Mouse (Mus musculus): ENCODE measurements at regions not wholly inside any gene's neighbourhood (a gene's known extent, or its start where the extent isn't known, plus 50 kb on each side); places are given as distances from the start of the nearest gene placed in this dataset.
A peak's percentile ranks its signal among the peaks of the same experiment; 100 is the strongest.

DNA sequence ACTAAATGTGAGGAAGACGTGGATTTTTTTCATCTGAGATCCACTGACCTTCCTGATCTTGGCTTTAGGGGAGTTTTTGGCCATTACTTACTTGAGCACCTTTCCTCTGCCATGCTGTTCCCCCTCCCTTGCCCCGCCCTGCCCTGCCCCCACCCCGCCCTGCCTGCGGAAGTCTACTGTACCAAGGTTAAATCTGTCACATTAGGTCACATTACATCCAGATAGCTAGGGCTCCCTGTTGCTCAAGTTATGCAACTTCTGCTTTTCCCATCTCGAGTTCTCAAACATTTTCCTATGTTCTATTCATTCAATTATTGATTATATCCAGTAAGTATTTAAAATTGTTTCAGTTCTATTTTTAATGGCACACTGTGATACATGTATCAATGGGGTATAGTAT, 144.7 kb upstream of the Cnot2 start:
- DNase-seq: no peak

DNA sequence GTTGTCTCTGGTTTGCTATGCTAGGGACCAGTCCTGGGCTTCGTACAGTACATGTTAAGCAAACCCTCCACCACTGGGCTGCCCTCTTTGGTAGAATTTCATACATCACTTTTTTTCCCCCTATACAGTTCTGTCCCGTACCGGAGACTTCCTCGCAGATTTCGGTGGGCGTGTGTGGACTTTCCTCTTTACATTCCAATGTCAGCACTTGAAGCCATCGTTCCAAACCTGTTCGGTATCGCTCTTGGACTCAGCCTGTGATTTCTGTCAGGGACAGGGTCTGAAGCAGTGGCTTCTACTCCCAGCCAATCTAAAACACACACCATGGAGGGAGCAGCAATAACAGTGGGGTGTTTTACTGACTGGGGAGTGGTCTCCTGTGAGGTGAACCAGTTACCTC, 140.7 kb upstream of the Cnot2 start:
- DNase-seq: no peak

DNA sequence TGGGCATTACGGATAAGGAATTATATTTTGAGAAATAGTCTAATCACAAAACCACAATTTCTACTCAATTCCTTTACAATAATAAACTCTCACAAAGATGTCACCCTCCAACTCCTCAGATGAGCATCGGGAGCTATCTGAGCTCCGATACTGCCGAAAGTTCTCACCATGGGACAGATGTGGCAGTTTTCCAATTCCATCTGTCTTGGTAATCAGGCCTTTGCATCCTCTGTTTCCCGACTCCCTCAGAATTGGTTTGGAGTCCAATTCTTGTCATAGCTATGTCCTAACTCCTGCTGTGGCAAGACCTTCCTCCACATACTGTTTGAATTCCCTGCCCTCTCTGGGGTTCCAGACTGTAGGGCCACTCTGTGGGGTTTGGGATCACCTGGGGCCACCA, 138.3 kb upstream of the Cnot2 start:
- DNase-seq: no peak

DNA sequence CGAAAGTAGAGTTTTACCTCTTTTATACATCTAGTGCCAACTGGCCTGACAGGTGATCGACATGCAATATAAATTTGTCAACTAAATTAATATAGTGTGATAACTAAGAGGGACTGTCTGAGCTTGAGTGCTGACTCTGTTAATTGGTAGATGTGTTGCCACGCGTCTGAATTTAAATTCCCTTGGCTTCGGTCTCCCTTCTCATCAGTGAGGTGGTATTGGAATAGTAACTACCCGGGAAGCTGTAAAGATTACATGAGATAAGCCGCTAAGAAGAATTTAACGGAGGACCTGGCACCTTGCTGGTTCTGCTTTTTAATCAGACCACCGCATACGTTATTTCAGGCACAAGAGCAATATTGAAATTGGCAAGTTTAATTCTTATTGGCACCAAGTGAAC, 136.7 kb upstream of the Cnot2 start:
- no peak for DNase-seq

DNA sequence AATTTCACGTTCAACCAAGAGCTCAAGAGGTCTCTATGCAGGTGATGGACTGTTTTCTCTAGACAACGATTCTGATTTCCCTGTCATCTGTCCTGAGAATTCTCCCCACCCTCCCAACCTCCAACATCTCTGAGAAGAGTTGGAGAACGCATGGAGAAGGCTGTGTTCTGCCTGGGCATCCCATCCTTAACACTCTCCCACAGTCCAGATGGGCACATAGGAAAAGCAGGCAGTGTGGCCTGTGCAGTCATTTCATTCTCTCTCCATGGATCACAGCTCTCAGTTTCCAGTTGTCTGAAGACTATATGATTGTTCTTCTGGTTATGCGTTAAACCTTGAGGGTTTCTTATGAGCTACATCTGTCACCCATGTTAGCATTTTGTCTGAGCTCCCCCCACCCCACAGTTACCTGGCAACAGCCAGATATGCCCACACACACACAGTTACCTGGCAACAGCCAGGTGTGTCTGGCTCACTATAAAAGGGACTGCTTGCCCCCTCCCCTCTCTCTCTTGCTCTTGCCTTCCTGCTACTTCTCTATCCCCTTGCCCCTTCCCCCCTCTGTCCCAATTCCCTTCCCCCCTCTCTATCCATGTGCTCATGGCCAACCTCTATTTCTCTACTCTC, 135.8 kb upstream of the Cnot2 start:
- DNase-seq: no peak

DNA sequence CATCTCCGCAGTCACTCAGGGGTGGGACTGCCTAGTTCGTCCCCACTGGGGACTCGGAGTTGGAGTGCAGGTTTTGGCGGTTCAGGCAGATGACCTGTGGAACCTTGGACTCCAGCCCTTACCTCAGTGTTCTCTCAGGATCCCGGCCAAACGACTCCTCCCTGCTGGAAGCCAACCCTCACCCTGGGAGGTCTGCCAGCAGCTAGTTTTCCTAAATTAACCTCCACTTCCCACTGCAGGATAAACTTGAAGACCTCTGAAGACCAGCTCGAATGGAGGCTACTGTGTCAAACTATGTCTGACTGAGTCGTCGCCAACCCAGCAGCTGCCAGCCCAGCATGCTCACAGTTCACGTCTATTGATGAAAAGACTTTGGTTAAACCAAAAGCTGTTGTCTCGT, 132.1 kb upstream of the Cnot2 start:
- DNase-seq: peak; percentile 82

DNA sequence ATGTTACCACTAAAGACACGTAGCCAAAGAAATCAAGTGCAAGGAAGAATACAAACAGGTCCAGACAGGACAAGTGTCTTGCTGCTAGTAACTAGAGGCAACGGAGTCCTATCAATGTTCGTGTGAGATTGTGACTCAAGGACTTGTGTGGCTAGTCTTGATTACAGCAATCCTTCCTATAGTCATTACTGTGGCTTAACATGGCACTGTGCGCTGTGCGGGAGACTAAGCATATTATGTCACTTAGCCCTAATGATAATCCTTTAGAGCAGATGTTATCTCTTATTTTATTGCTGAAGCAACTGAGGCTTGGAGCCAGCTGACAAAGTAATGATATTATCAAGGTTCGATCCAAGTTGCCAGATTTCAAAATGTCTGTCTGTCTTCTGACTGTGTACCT, 125.7 kb upstream of the Cnot2 start:
- no peak for DNase-seq

DNA sequence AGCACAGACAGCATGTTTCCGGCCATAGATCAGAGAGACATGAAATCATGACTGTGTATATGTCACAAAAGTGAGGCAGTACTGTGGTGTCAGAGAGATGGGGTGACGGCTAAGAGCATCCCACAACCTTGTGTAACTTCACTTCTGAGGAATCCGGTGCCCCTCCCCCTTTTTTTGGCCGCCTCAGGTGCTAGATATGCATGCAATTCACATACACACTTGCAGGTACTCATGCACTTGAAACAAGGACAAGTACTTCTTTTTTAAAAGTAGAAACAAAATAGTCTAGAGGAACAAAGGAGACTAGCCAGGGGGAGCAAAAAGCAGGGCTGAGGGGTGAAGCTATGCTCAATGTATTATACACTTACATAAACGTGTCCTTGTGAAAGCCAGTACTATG, 120.0 kb upstream of the Cnot2 start:
- DNase-seq: no peak

DNA sequence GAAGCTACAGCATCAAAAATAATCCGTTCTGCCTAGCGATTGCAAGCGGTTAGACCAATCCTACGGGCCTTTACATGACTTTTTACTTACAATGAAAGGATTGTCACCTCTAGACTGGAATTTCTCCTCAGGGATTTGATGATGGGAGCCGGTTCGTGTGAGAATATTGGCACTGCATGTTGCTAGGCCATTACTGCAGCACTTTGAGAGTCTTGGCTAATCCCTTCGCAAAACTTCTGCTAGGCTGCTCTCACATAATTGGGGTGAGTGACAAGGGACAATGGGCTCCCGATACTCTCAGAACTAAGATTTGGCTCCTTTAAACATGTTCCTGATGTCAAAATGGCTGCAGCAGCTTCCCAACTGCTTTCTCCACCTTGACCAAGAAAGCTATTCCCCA, 118.4 kb upstream of the Cnot2 start:
- no peak for DNase-seq

DNA sequence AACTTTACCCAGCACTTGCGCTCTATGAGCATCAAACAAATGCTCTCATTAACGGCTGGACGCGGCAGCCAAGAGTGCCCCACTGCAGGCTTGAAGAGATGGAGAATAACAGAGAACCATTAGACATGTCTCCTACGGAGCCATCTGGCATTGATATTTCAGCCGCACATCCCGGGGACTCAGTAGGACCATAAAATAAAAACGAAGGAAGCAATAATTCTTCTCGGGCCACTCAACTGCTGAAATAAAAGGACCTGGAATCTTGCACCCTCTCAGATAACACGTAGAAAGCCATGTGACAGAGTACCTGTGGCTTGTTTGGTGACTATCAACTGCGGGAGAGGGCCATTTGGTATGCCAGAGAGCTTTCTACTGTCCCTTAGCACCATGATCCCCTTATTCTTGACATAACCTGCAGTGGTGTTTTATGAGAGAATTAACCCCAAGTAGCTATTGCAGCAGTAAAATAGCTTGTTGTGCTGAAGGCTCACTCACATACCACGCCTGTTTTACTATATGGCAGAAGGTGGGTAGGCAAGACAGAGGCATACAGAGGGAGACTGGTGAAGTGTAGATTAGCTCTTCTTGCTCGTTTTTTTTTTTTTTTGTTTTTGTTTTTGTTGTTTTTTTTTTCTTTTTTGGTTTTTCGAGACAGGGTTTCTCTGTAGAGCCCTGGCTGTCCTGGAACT, 116.5 kb upstream of the Cnot2 start:
- no peak for DNase-seq

DNA sequence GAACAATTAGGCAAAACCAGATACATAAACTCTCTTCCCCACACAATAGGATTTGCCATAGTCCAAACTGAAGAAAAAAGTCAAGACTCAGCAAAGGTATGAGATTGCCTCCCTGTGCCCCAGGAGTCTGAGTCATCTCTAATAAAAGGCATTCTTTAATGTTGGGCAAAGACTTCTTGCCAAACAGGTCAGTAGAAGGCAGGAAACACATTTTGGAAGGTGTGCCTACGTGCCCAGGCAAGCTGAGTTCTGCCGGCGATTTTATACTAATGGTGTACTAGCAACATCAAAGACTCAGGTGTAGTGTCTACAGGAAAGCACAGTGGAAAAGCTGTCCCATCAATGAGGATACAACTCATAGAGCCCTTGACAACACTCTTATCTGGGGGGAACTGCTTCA, 112.5 kb upstream of the Cnot2 start:
- no peak for DNase-seq

DNA sequence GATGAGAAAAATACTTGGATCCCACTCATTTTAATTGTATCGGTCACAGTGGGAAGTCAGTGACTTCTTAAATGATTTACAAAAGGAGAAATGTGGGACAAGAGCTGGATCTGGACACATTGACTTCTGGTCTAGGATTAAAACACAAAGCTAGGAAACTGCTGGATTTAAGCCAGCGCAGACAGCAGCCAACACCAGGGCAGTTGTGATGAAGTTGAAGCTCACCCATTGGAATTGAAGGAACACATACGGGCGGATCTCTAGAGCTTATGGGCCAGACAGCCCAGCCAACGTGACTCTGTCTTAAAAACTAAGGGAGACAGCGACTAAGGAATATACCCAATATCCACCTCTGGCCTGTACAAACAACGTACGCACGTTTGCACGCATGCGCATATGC, 105.4 kb upstream of the Cnot2 start:
- DNase-seq: no peak

DNA sequence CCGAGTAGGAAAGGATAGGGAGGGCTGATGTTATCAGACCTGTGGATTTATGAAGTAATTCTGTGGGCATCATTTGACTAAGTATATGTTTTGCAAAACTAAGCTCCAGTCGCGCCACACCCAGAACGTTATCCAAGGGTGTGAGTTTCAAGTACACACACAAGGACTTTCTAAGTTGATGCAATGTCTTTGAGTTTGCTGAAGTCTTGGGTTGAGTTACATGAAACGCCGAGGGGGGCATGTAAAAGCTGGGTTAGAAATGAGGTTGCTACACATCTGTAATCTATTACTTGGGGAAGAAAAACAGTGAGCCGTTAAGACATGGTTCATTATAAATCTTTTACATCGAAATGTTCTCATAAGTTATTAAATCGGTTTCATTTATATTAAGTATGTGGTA, 102.1 kb upstream of the Cnot2 start:
- DNase-seq: no peak

DNA sequence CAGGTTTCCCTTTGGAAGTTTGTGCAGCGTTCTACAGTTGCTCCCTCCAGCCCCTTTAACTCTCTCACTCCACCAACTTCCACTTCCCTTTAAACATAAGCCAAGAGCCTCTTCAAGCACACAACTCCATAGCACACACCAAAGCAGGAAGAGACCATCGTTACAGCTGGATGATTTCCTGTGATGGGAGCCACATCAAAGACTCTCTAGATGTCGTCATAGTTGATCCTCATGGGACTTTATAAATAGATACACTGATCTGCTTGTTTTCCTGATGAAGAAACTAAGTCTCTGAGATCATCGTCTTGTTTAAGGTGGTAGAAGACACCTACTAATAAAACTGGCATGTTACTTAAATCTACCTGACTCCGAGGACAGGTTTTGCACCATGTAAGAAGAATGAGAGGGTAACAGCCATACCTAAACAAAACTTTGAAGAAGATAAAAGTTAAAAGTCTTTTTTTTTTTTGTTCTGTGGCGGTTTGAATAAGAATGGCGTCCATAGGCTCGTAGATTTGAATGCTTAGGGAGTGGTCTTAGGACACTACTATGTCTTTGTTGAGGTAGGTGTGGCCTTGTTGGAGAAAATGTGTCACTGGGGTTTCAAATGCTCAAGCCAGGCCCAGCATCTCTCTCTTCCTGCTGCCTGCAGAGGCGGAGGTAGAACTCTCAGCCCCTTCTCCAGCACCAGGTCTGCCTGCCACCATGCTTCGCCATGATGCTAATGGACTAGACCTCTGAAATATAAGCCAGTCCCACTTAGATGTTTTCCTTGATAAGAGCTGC, 97.8 kb upstream of the Cnot2 start:
- DNase-seq: no peak

DNA sequence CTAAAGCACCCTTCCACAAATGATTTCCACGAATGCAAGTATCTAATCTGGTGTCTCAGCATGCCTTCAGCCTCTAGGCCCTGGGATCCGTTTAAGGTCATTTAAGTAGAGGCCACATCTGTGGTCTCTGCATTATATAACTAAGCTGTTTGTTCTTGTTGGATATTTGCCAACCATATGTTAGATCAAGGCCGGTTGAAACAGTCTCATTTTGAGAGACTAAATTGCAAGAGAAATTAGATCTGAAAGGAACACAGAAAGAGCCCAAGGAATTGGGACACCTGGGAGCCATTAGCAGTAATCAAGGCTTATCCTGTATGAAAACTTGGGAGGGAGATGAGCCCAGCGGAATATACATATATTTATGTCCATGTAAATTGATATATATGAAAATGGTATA, 96.6 kb upstream of the Cnot2 start:
- DNase-seq: no peak

DNA sequence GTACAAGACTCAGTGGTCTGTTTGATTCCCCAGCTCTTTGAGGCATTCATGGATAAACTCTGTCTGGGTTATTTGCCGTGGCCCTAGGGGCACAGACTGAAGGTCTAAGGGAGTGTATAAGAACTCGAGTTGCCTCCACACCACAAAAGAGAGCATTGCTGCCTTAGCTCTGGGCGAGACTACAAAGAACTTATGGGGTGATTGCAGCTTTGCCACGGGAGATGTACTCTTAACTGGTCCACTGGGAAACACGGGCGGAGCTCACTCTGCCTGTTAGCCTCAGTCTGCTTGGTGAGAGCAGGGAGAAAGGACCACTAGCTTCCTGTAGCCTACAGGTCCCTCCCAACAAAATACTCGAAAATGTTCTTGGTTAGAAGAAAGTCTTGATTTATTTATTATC, 93.9 kb upstream of the Cnot2 start:
- no peak for DNase-seq

DNA sequence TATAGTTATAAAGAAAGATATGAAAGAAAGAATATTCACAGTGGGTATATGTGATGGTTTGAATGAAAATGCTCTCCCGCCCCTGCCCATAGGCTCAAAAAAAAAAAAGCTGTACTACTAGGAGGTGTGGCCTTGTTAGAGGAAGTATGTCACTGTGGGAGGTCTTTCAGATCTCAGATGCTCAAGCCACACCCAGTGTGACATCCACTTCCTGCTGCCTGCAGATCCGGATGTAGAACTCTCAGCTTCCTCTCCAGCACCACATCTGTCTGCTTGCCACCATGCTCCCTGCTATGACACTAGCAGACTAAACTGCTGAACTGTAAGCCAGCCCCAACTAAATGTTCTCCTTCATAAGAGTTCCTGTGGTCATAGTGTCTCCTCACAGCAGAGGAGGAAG, 93.0 kb upstream of the Cnot2 start:
- DNase-seq: no peak

DNA sequence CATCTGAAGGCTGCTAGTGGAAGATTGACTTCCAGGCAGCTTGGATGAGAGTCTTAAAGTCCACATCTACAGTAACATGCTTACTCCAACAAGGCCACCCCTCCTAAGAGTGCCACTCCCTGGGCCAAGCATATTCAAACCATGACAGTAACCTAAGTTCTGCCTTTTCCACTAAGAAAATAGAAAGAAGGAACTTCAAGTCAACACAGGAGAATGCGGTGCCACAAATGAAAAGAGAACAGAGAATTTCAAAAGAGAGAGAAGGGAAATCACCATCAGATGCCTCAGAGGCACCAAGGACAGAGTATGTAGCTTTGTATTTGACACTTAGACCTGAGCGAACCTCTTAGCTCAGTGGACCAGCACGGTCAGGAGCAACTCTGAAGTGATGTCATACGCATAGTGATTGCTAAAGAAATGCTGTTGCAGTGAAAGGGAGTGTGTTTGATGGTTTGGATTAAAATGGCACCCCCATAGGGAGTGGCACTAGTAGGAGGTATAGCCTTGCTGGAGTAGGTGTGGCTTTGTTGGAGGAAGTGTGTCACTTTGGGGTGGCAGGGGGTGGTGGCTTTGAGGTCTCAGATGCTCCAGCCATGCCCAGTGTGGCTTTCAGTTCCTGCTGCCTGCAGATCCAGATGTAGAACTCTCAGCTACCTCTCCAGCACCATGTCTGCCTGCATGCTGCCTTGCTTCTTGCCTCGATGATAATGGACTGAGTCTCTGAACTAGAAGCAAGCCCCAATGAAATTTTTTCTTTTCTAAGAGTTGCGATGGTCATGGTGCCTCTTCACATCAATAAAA, 77.1 kb upstream of the Cnot2 start:
- DNase-seq: no peak

DNA sequence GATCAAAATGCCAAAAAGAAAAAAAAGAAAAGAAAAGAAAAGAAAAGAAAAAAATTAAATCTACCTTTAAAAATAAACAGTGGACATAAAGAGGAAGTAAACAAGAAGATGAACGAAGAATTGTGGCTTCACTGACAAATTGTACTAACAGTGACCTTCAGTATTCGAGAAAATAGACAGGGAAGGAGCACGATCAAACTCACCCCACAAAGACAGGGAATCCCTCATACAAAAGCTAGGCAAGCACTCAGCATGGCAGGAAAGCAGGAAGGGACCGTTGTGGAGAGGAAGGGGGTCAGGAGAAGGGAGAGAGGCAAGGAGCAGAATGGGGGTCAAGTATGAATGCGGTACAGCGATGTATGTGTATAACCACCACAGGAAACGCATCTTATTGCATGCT, 74.6 kb upstream of the Cnot2 start:
- peak; percentile 34 for DNase-seq

DNA sequence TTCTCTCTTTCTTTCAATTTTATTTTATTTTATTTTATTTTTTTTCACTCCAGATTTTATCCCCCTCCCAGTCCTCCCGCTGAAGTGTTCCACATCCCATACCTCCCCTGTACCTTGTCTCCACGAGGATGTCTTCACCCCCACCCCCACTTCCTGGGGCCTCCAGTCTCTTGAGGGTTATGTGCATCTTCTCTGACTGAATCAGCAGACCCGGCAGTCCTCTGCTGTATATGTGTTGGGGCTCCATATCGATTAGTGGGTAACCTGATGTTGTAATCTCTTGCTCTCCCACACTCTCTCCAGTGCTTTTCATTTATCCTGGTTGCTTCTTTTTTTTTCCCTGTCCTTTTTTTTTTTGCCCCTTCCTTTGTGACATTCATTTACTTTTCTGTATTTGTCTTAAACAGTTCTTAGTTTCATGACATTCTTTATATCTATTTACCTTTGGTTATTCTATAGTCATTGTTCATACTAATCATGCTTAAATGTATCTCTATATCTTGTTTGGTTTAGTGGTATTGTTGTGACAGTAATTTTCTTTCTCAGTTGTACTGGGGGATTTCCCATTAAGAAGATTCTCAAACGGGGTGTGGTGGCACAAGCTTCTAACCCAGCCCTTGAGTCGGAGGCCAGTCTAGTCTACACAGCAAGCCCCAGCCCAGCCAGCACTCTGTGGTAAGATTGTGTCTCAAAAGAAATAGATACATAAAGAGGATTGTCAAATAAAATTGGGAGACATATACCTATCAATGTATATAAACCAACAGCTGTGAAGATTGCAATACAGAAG, 73.9 kb upstream of the Cnot2 start:
- DNase-seq: no peak

DNA sequence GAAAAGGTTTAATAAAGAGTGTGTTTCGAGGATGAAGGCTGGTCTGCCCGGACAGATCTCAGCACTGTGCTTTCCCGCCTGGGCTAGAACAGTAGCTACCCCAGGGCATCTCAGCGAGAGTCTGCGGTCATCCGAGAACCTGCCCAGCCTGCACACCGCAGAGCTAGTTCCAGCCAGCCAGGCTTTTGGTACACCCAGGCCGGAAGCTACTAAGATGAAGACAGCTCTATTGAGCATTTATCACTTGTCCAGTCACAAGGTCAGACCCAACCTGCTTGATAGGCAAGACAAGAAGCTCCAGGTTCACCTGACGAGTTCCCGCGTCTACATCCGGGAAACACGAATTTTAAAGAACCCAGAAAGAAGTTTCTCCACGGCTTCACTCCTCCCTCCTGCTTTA, 72.8 kb upstream of the Cnot2 start:
- peak; percentile 61 for DNase-seq

DNA sequence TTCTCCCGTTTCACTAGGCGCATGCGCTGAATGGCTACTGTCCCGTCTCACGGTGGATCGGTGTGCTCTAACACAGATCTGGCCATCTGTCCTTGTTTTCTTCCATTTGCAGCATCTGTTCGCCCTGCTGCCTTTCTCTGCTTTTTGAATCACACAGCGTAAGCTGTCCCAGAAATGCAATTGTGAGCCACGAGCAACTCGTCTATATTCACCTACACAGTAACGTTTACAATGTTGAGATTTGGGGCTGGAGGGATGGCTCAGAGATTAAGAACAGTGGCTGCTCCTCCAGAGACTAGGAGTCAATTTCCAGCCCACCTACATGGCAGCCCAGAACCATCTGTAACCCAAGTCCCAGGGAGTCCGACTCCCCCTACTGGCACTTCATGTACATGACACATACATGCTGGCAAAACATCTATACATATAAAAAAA, 72.2 kb upstream of the Cnot2 start:
- peak; percentile 97 for DNase-seq

DNA sequence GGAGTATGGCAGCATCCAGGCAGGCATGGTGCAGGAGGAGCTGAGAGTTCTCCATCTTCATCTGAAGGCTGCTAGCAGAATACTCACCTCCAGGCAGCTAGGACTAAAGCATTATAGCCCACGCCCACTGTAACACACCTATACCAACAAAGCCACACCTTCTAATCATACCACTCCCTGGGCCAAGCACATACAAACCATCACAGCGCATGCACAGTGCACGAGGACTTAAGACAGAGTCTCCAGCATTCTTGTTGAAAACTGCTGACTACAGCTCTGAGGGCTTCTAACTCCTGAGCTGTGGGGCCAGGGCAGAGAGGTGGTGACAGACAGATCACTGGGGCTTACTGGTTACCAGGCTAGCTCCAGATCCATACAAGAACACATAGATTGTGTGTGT, 68.0 kb upstream of the Cnot2 start:
- no peak for DNase-seq
